Mouse (Mus musculus): ENCODE measurements around the gene Lrrc74a. TPM values are rescaled to one million over a fixed set of nuclear protein-coding genes. Genes with fewer than 3 reads are reported as not detected.

Gene Lrrc74a
- total RNA-seq, 1 experiment = not detected

- DNase-seq (ENCODE audit: low read depth, low spot score) = no peak
- Histone ChIP-seq H3K4me1 (ENCODE audit: control insufficient read depth in 2 of 2, insufficient read depth in 2 of 2, low read length in 2 of 2, poor library complexity in 1 of 2) (peaks cover 0 to 4% of the 10 kb centered on the region in 2 experiments; a peak in 1 of 4 replicates), H3K4me3 (ENCODE audit: insufficient read depth in 1 of 2, low read depth in 1 of 2, low read length in 2 of 2, poor library complexity in 1 of 2, severe bottlenecking in 1 of 2) (no peak overlapping the region), H3K9me3 (ENCODE audit: control insufficient read depth, insufficient read depth, low read depth, low read length) (no peaks in the 10 kb centered on the region), H3K36me3 (ENCODE audit: control insufficient read depth, insufficient read depth, low read length, poor library complexity, severe bottlenecking) (peaks cover 7% of the 10 kb centered on the region), H3K27ac (ENCODE audit: insufficient read depth, low read depth, low read length, poor library complexity, severe bottlenecking) (no peak overlapping the region), H3K9ac (ENCODE audit: insufficient read depth, low read depth, low read length, poor library complexity, severe bottlenecking) (no peak overlapping the region)
- TF ChIP-seq CHD2 (IDR thresholded peaks at IDR 0.05; ENCODE audit: low read depth, low read length) = no peak
- no peak for TF ChIP-seq MAFK (IDR thresholded peaks at IDR 0.05; ENCODE audit: insufficient read depth, low read depth, low read length)
- no peak for TF ChIP-seq HCFC1 (IDR thresholded peaks at IDR 0.05; ENCODE audit: borderline replicate concordance, insufficient read depth, low read length)
- no peak for TF ChIP-seq ZC3H11A (IDR thresholded peaks at IDR 0.05; ENCODE audit: borderline replicate concordance, low read depth, low read length)
- TF ChIP-seq ZNF384 (IDR thresholded peaks at IDR 0.05; ENCODE audit: low read depth, low read length) = no peak
- in situ Hi-C loops (cut with MboI; ENCODE audit: low sequenced_read_pairs in 2 of 2, unreplicated experiment in 2 of 2) = no loop called here
Measured at GRCm38 (mm10) chr12:86699965-86700926, 33.9 kb upstream of the Lrrc74a start.

GRCm38 (mm10) chr12:86700927-86701310 is 33.2 kb upstream of the Lrrc74a start:
- Histone ChIP-seq H3K4me1 (ENCODE audit: control insufficient read depth in 2 of 2, insufficient read depth in 2 of 2, low read length in 2 of 2, poor library complexity in 1 of 2) (peaks cover 0 to 4% of the 10 kb centered on the region in 2 experiments; a peak in 1 of 4 replicates), H3K4me3 (ENCODE audit: insufficient read depth in 1 of 2, low read depth in 1 of 2, low read length in 2 of 2, poor library complexity in 1 of 2, severe bottlenecking in 1 of 2) (no peak overlapping the region), H3K36me3 (ENCODE audit: control insufficient read depth, insufficient read depth, low read length, poor library complexity, severe bottlenecking) (peaks cover 7% of the 10 kb centered on the region), H3K9ac (ENCODE audit: insufficient read depth, low read depth, low read length, poor library complexity, severe bottlenecking) (no peak overlapping the region), H3K27ac (ENCODE audit: insufficient read depth, low read depth, low read length, poor library complexity, severe bottlenecking) (no peak overlapping the region), H3K9me3 (ENCODE audit: control insufficient read depth, insufficient read depth, low read depth, low read length) (no peaks in the 10 kb centered on the region)
- no peak for TF ChIP-seq MAFK (IDR thresholded peaks at IDR 0.05; ENCODE audit: insufficient read depth, low read depth, low read length)
- no peak for TF ChIP-seq HCFC1 (IDR thresholded peaks at IDR 0.05; ENCODE audit: borderline replicate concordance, insufficient read depth, low read length)
- TF ChIP-seq ZC3H11A (IDR thresholded peaks at IDR 0.05; ENCODE audit: borderline replicate concordance, low read depth, low read length) = no peak
- TF ChIP-seq ZNF384 (IDR thresholded peaks at IDR 0.05; ENCODE audit: low read depth, low read length) = no peak
- TF ChIP-seq CHD2 (IDR thresholded peaks at IDR 0.05; ENCODE audit: low read depth, low read length) = no peak
- DNase-seq (ENCODE audit: low read depth, low spot score) = no peak
- in situ Hi-C loops (cut with MboI; ENCODE audit: low sequenced_read_pairs in 2 of 2, unreplicated experiment in 2 of 2) = no loop called here

GRCm38 (mm10) chr12:86701491-86701890 is 32.7 kb upstream of the Lrrc74a start:
- in situ Hi-C loops (cut with MboI; ENCODE audit: low sequenced_read_pairs in 2 of 2, unreplicated experiment in 2 of 2) = no loop called here
- Histone ChIP-seq H3K9me3 (ENCODE audit: control insufficient read depth, insufficient read depth, low read depth, low read length) (no peaks in the 10 kb centered on the region), H3K4me1 (ENCODE audit: control insufficient read depth in 2 of 2, insufficient read depth in 2 of 2, low read length in 2 of 2, poor library complexity in 1 of 2) (peaks cover 0 to 4% of the 10 kb centered on the region in 2 experiments; a peak in 1 of 4 replicates), H3K27ac (ENCODE audit: insufficient read depth, low read depth, low read length, poor library complexity, severe bottlenecking) (no peak overlapping the region), H3K4me3 (ENCODE audit: insufficient read depth in 1 of 2, low read depth in 1 of 2, low read length in 2 of 2, poor library complexity in 1 of 2, severe bottlenecking in 1 of 2) (no peak overlapping the region), H3K36me3 (ENCODE audit: control insufficient read depth, insufficient read depth, low read length, poor library complexity, severe bottlenecking) (peaks cover 7% of the 10 kb centered on the region), H3K9ac (ENCODE audit: insufficient read depth, low read depth, low read length, poor library complexity, severe bottlenecking) (no peak overlapping the region)
- TF ChIP-seq ZC3H11A (IDR thresholded peaks at IDR 0.05; ENCODE audit: borderline replicate concordance, low read depth, low read length) (no peak), HCFC1 (IDR thresholded peaks at IDR 0.05; ENCODE audit: borderline replicate concordance, insufficient read depth, low read length) (no peak), CHD2 (IDR thresholded peaks at IDR 0.05; ENCODE audit: low read depth, low read length) (no peak), ZNF384 (IDR thresholded peaks at IDR 0.05; ENCODE audit: low read depth, low read length) (no peak), MAFK (IDR thresholded peaks at IDR 0.05; ENCODE audit: insufficient read depth, low read depth, low read length) (no peak)
- no peak for DNase-seq (ENCODE audit: low read depth, low spot score)

GRCm38 (mm10) chr12:86702690-86703089 is 31.5 kb upstream of the Lrrc74a start:
- TF ChIP-seq MAFK (IDR thresholded peaks at IDR 0.05; ENCODE audit: insufficient read depth, low read depth, low read length) (no peak), ZC3H11A (IDR thresholded peaks at IDR 0.05; ENCODE audit: borderline replicate concordance, low read depth, low read length) (no peak), HCFC1 (IDR thresholded peaks at IDR 0.05; ENCODE audit: borderline replicate concordance, insufficient read depth, low read length) (no peak), CHD2 (IDR thresholded peaks at IDR 0.05; ENCODE audit: low read depth, low read length) (no peak)

More at GRCm38 (mm10) chr12:86702690-86703089, 31.5 kb upstream of the Lrrc74a start:
- peaks cover 7% of the 10 kb centered on the region for H3K36me3 ChIP-seq (ENCODE audit: control insufficient read depth, insufficient read depth, low read length, poor library complexity, severe bottlenecking)
- in situ Hi-C loops (cut with MboI; ENCODE audit: low sequenced_read_pairs in 2 of 2, unreplicated experiment in 2 of 2) = no loop called here
- H3K4me1 ChIP-seq (ENCODE audit: control insufficient read depth in 2 of 2, insufficient read depth in 2 of 2, low read length in 2 of 2, poor library complexity in 1 of 2) = peaks cover 0 to 4% of the 10 kb centered on the region in 2 experiments; a peak in 1 of 4 replicates
- H3K9ac ChIP-seq (ENCODE audit: insufficient read depth, low read depth, low read length, poor library complexity, severe bottlenecking) = no peak overlapping the region
- H3K4me3 ChIP-seq (ENCODE audit: insufficient read depth in 1 of 2, low read depth in 1 of 2, low read length in 2 of 2, poor library complexity in 1 of 2, severe bottlenecking in 1 of 2) = no peak overlapping the region
- H3K9me3 ChIP-seq (ENCODE audit: control insufficient read depth, insufficient read depth, low read depth, low read length) = no peaks in the 10 kb centered on the region
- no peak for DNase-seq (ENCODE audit: low read depth, low spot score)
- H3K27ac ChIP-seq (ENCODE audit: insufficient read depth, low read depth, low read length, poor library complexity, severe bottlenecking) = no peak overlapping the region

Data from ES-E14 (cell line).